Mouse (Mus musculus) E14TG2a.4 (cell line): ENCODE results near the gene Pou2f3.

Source experiments
- H3K27me3 ChIP-seq: 2 replicates; pipeline ENCODE4 v1.6.1; 2014; ENCODE audit warnings: low read length, control low read depth; ENCODE audit not compliant: insufficient read depth
- H3K36me3 ChIP-seq: 2 replicates; pipeline ENCODE4 v1.6.1; 2014; ENCODE audit warnings: low read length, control low read depth; ENCODE audit not compliant: insufficient read depth
- H3K4me1 ChIP-seq: replicated peaks from 2 replicates; pipeline ENCODE4 v1.6.1; 2014; ENCODE audit warnings: low read depth, low read length, control low read depth
- H3K4me3 ChIP-seq: replicated peaks from 2 replicates; pipeline ENCODE4 v1.5.1; 2014; ENCODE audit warnings: mild to moderate bottlenecking, low read length
- H3K9me3 ChIP-seq: 2 replicates; pipeline ENCODE4 v1.6.1; 2014; ENCODE audit warnings: low read length, control low read depth
- CTCF ChIP-seq: conservative IDR thresholded peaks from 2 replicates; pipeline ENCODE4 v1.5.1; 2014; ENCODE audit warnings: low read length
- NANOG ChIP-seq: IDR thresholded peaks from 2 replicates; pipeline ENCODE4 v1.6.1; 2014; ENCODE audit warnings: borderline replicate concordance, low read length, mixed read lengths
- POU5F1 ChIP-seq: IDR thresholded peaks from 2 replicates; pipeline ENCODE4 v1.6.1; 2014; ENCODE audit warnings: low read length, borderline replicate concordance

Pou2f3 gene

DNA sequence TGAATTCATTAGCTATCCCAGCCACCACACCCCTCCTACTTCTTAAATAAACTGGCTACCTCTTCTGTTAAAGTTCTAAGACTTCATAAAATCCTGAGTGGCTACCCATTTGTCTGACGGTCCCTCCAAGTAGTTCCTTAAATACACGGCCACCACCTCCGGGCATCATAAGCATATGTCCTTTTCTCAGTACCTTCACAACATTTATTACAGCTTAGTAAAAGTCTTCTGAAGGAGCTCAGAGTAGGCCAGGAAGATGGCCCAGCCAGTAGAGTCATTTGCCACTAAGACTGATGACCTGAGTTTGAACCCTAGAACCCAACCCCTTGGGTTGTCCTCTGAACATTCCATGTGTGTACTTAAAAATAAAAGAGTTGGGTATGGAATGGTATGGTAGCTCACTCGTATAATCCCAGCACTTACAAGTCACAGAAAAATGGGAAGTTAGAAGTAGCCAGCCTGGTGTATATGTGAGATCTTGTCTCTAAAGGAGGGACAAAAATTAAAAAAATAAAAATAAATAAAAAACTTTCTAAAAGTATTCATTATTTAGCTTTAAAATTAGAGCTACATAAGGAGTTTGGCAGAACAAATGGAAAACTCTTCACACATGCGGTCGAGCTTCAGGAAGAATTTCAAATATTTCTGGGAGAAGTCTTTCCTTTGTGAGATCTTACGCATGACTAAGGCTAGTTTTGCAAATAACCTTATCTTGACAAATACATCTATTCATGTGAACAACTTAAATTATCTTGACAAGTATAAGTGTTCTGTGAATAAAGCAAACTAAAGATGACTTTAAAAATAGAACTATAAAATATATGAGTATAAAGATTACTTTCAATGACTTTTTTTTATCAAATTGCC, 125.4 kb downstream of the Pou2f3 start:
- Histone ChIP-seq H3K36me3 (no peaks in the 10 kb centered on the region), H3K9me3 (no peaks in the 10 kb centered on the region), H3K27me3 (no peaks in the 10 kb centered on the region), H3K4me3 (no peak overlapping the region), H3K4me1 (peaks cover 63% of the 10 kb centered on the region)
- TF ChIP-seq CTCF (no peak), POU5F1 (no peak), NANOG (no peak)

DNA sequence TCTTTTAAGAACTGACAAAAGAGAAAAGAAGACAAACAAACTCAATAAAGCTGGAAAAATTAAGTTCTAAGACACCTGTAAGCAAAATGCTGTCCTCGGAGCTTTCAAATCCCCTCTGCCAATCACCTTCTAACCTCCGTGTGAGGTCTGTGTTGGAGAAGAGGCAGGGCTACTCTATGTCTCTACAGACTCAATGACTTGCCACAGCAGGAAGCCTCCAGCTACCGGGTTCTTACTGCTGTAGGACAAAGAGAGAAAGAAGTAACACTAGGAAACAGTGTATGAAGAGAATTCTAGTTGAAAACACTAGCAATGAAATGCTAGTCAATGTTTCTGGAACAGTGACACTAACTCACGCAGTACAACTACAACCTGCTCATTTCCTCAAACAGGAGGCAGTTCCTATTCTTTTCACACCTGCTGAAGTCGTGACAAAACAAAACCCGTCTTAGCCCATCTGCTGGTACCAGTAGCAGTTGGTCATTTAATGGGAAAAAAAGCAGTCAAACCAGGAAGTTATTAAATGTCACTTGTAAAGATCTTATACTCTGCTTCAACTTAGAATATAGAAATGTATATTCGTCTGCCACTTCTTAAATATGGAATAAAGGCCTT, 126.6 kb downstream of the Pou2f3 start:
- TF ChIP-seq CTCF (no peak), NANOG (peak; percentile 36; the same call in 1 of the 2 replicates)
- H3K4me3 ChIP-seq, result no peak overlapping the region
- H3K36me3 ChIP-seq, result no peaks in the 10 kb centered on the region
- no peaks in the 10 kb centered on the region for H3K27me3 ChIP-seq
- no peaks in the 10 kb centered on the region for H3K9me3 ChIP-seq
- peaks cover 63% of the 10 kb centered on the region for H3K4me1 ChIP-seq

DNA sequence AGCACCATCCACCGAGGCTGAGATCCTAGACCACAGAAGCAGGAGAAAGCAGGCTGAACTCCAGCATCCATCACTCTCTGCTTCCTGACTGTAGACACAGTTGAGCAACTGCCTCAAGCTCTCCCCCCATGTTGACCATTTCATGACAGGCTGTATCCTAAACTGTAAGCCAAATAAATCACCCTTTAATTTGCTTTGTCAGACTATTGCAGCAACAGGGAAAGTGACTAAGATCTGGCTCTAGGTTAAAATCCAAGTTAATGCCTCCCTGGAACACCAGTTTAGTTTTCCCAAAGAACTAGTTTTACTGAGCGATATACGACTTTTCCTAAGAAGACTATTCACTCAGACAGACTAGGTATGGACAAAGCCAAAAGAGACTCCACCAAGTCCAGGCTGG, 131.5 kb downstream of the Pou2f3 start:
- Histone ChIP-seq H3K27me3 (no peaks in the 10 kb centered on the region), H3K4me1 (peaks cover 16% of the 10 kb centered on the region), H3K9me3 (no peaks in the 10 kb centered on the region), H3K36me3 (no peaks in the 10 kb centered on the region), H3K4me3 (no peak overlapping the region)
- TF ChIP-seq CTCF (no peak), POU5F1 (no peak), NANOG (no peak)

DNA sequence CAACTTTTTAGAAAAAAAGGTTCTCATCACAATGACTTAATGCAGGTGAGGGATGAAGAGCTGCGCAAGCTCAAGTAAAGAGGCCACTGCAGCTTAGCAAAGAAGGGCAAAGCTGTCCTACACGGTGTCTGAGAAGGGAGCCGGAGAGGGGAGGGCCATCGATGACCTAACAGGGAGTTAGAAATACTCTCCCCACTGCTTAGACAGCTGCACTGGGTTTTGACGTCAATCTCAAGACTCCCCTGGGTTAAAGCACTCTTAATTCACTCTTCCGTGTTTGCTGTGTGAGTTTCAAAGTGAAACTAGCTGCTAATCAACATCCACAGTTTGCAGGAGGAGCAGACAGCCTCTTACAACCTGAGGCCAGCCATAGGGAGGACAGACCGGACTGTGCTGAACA, 134.0 kb downstream of the Pou2f3 start:
- Histone ChIP-seq H3K27me3 (no peaks in the 10 kb centered on the region), H3K9me3 (no peaks in the 10 kb centered on the region), H3K36me3 (no peaks in the 10 kb centered on the region), H3K4me1 (peaks cover 7% of the 10 kb centered on the region), H3K4me3 (no peak overlapping the region)
- TF ChIP-seq CTCF (no peak), POU5F1 (no peak), NANOG (no peak)

DNA sequence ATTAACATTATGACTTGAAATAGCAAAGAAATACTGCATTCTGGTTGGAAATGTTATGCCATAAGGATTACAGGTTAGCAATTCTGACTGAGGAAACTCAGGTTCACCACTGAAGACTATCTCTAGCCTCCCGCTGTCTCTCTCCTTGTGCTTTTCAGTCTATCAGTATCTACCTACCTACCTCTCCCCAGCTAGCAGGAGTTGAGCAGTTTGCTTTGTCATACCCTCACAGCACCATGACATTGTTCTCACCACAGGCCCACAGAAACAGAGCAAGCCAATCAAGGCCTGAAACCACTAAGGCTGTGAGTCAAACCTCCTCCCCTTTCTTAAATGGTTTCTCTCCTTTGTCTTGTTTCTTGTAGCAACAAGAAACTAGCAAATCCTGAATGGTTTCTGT, 135.6 kb downstream of the Pou2f3 start:
- Histone ChIP-seq H3K27me3 (no peaks in the 10 kb centered on the region), H3K9me3 (no peaks in the 10 kb centered on the region), H3K36me3 (no peaks in the 10 kb centered on the region), H3K4me3 (no peak overlapping the region), H3K4me1 (peaks cover 5% of the 10 kb centered on the region)
- no peak for TF ChIP-seq CTCF
- TF ChIP-seq NANOG, result no peak
- TF ChIP-seq POU5F1, result no peak
